Mouse (Mus musculus): ENCODE measurements around the gene Cdk5r2.

GRCm38 (mm10) chr1:74848946-74849345 is 5.8 kb upstream of the Cdk5r2 start:
- TF ChIP-seq POLR2A (IDR thresholded peaks at IDR 0.05; ENCODE audit: borderline replicate concordance, control insufficient read depth, low read depth, low read length) (no peak), CTCF (IDR thresholded peaks at IDR 0.05; ENCODE audit: control insufficient read depth, insufficient read depth, low read length) (no peak)

All from bone marrow, adult 2 months (tissue).